Mouse (Mus musculus) MEL (cell line): ENCODE results near the gene Tmem190. TPM values are rescaled to one million over a fixed set of nuclear protein-coding genes. Genes with fewer than 3 reads are reported as not detected.

Experiments
- DNase-seq: peaks from one replicate; pipeline ENCODE4 v3.0.0; 2011; ENCODE audit warnings: low read depth, low spot score
- H3K27ac ChIP-seq: 2 replicates; pipeline ENCODE4 v1.5.1; 2012; ENCODE audit warnings: low read depth, mild to moderate bottlenecking, control low read depth, low read length, moderate library complexity; ENCODE audit not compliant: control insufficient read depth
- H3K27me3 ChIP-seq, 2 experiments: fragments of 150-350 bp in 1 of 2; sonication (generic) in 1 of 2; 2 replicates each; pipeline ENCODE4 v1.6.1; 2012; ENCODE audit warnings: low read length in 2 of 2, mild to moderate bottlenecking in 2 of 2, improper control_type of control experiment in 1 of 2, moderate library complexity in 1 of 2; ENCODE audit not compliant: insufficient read depth in 2 of 2, control insufficient read depth in 1 of 2
- H3K36me3 ChIP-seq, 2 experiments: 2 replicates each; pipeline ENCODE4 v1.6.1; 2012 to 2014; ENCODE audit warnings: low read length in 2 of 2, improper control_type of control experiment in 1 of 2, inconsistent platforms in 1 of 2, mild to moderate bottlenecking in 1 of 2; ENCODE audit not compliant: insufficient read depth in 2 of 2, control insufficient read depth in 1 of 2
- H3K4me1 ChIP-seq, 2 experiments: fragments of 150-350 bp in 1 of 2; sonication (generic) in 1 of 2; 2 replicates each; pipeline ENCODE4 v1.6.1; 2012; ENCODE audit warnings: low read length in 2 of 2, improper control_type of control experiment in 1 of 2, mild to moderate bottlenecking in 1 of 2; ENCODE audit not compliant: insufficient read depth in 2 of 2, control insufficient read depth in 1 of 2
- H3K4me3 ChIP-seq, 2 experiments: fragments of 150-350 bp in 1 of 2; sonication (generic) in 1 of 2; 2 replicates each; pipeline ENCODE4 v1.5.1; 2012; ENCODE audit warnings: low read depth in 2 of 2, low read length in 2 of 2, mild to moderate bottlenecking in 2 of 2, moderate library complexity in 2 of 2, control low read depth in 1 of 2, improper control_type of control experiment in 1 of 2; ENCODE audit not compliant: control insufficient read depth in 1 of 2, insufficient read depth in 1 of 2
- H3K79me2 ChIP-seq: 2 replicates; pipeline ENCODE4 v1.6.1; 2012; ENCODE audit warnings: mild to moderate bottlenecking, low read length, moderate library complexity; ENCODE audit not compliant: control insufficient read depth, poor library complexity, insufficient read depth
- H3K9ac ChIP-seq: 2 replicates; pipeline ENCODE4 v1.6.1; 2012; ENCODE audit warnings: low read depth, mild to moderate bottlenecking, control low read depth, low read length, moderate library complexity; ENCODE audit not compliant: control insufficient read depth, poor library complexity, severe bottlenecking
- H3K9me3 ChIP-seq: fragments of 150-350 bp; sonication (generic); replicated peaks from 2 replicates; pipeline ENCODE4 v1.6.1; 2012; ENCODE audit warnings: mild to moderate bottlenecking, low read length, improper control_type of control experiment, moderate library complexity; ENCODE audit not compliant: insufficient read depth
- CHD1 ChIP-seq: IDR thresholded peaks from 2 replicates; pipeline ENCODE4 v1.6.1; 2012; ENCODE audit warnings: low read depth, mild to moderate bottlenecking, inconsistent platforms, low read length, improper control_type of control experiment
- CTCF ChIP-seq, 3 experiments: IDR thresholded peaks in 2 of 3; conservative IDR thresholded peaks in 1 of 3; 2 replicates each; pipeline ENCODE4 v1.5.1; 2011 to 2012; ENCODE audit warnings: low read length in 3 of 3, low read depth in 2 of 3, mild to moderate bottlenecking in 2 of 3, improper control_type of control experiment in 1 of 3, inconsistent platforms in 1 of 3, mixed read lengths in 1 of 3, moderate library complexity in 1 of 3; ENCODE audit not compliant: control insufficient read depth in 1 of 3, insufficient read depth in 1 of 3, poor library complexity in 1 of 3, severe bottlenecking in 1 of 3
- GABPA ChIP-seq: IDR thresholded peaks from 2 replicates; pipeline ENCODE4 v1.6.1; 2012; ENCODE audit warnings: low read depth, mild to moderate bottlenecking, inconsistent platforms, low read length, improper control_type of control experiment, moderate library complexity
- GATA1 ChIP-seq: IDR thresholded peaks from 2 replicates; pipeline ENCODE4 v1.6.1; 2011; ENCODE audit warnings: low read depth, low read length, improper control_type of control experiment
- HCFC1 ChIP-seq: IDR thresholded peaks from 2 replicates; pipeline ENCODE4 v1.6.1; 2012; ENCODE audit warnings: low read depth, mild to moderate bottlenecking, inconsistent platforms, low read length, improper control_type of control experiment, moderate library complexity
- JUND ChIP-seq: IDR thresholded peaks from 2 replicates; pipeline ENCODE4 v1.6.1; 2011; ENCODE audit warnings: low read depth, mild to moderate bottlenecking, improper control_type of control experiment, low read length
- MAFK ChIP-seq: IDR thresholded peaks from 2 replicates; pipeline ENCODE4 v1.6.1; 2011; ENCODE audit warnings: low read depth, mild to moderate bottlenecking, low read length, improper control_type of control experiment, borderline replicate concordance
- MAX ChIP-seq: IDR thresholded peaks from 2 replicates; pipeline ENCODE4 v1.6.1; 2011; ENCODE audit warnings: low read length, improper control_type of control experiment
- MAZ ChIP-seq: IDR thresholded peaks from 2 replicates; pipeline ENCODE4 v1.6.1; 2012; ENCODE audit warnings: low read depth, mild to moderate bottlenecking, inconsistent platforms, low read length, improper control_type of control experiment
- MXI1 ChIP-seq: IDR thresholded peaks from 2 replicates; pipeline ENCODE4 v1.6.1; 2011; ENCODE audit warnings: mild to moderate bottlenecking, low read depth, low read length, improper control_type of control experiment
- NELFE ChIP-seq: IDR thresholded peaks from 2 replicates; pipeline ENCODE4 v1.6.1; 2011; ENCODE audit warnings: low read depth, low read length, improper control_type of control experiment
- NRF1 ChIP-seq: IDR thresholded peaks from 2 replicates; pipeline ENCODE4 v1.6.1; 2014; ENCODE audit warnings: low read depth, mild to moderate bottlenecking, inconsistent platforms, low read length, improper control_type of control experiment, moderate library complexity; ENCODE audit not compliant: poor library complexity, insufficient read depth, severe bottlenecking
- POLR2A ChIP-seq, 2 experiments: IDR thresholded peaks; 2 replicates each; pipeline ENCODE4 v1.6.1; 2011 to 2012; ENCODE audit warnings: low read length in 2 of 2, mild to moderate bottlenecking in 2 of 2, control low read depth in 1 of 2, improper control_type of control experiment in 1 of 2, low read depth in 1 of 2, moderate library complexity in 1 of 2; ENCODE audit not compliant: control insufficient read depth in 1 of 2, insufficient read depth in 1 of 2, poor library complexity in 1 of 2
- POLR2AphosphoS2 ChIP-seq: IDR thresholded peaks from 2 replicates; pipeline ENCODE4 v1.6.1; 2011; ENCODE audit warnings: low read length, improper control_type of control experiment
- POLR2AphosphoS5 ChIP-seq: IDR thresholded peaks from 2 replicates; pipeline ENCODE4 v1.6.1; 2012; ENCODE audit warnings: low read depth, borderline replicate concordance, mild to moderate bottlenecking, inconsistent platforms, low read length, moderate library complexity, mixed read lengths
- RAD21 ChIP-seq: IDR thresholded peaks from 2 replicates; pipeline ENCODE4 v1.6.1; 2011; ENCODE audit warnings: mild to moderate bottlenecking, low read depth, low read length, improper control_type of control experiment
- RCOR1 ChIP-seq: IDR thresholded peaks from 2 replicates; pipeline ENCODE4 v1.6.1; 2012; ENCODE audit warnings: low read depth, mild to moderate bottlenecking, inconsistent platforms, low read length, improper control_type of control experiment
- SIN3A ChIP-seq: IDR thresholded peaks from 2 replicates; pipeline ENCODE4 v1.6.1; 2012; ENCODE audit warnings: low read length, improper control_type of control experiment, inconsistent platforms
- SMC3 ChIP-seq: IDR thresholded peaks from 2 replicates; pipeline ENCODE4 v1.6.1; 2011; ENCODE audit warnings: low read depth, low read length, improper control_type of control experiment
- TAL1 ChIP-seq: IDR thresholded peaks from 2 replicates; pipeline ENCODE4 v1.6.1; 2012; ENCODE audit warnings: mild to moderate bottlenecking, inconsistent platforms, low read length, moderate library complexity, mixed read lengths
- TBP ChIP-seq: IDR thresholded peaks from 2 replicates; pipeline ENCODE4 v1.8.0; 2011; ENCODE audit warnings: low read depth, low read length, improper control_type of control experiment
- TCF12 ChIP-seq: IDR thresholded peaks from 2 replicates; pipeline ENCODE4 v1.6.1; 2014; ENCODE audit warnings: low read depth, mild to moderate bottlenecking, inconsistent platforms, low read length, improper control_type of control experiment, moderate library complexity
- UBTF ChIP-seq: IDR thresholded peaks from 2 replicates; pipeline ENCODE4 v1.6.1; 2012; ENCODE audit warnings: low read depth, mild to moderate bottlenecking, inconsistent platforms, low read length, improper control_type of control experiment, moderate library complexity, borderline replicate concordance; ENCODE audit not compliant: insufficient read depth
- USF2 ChIP-seq, 2 experiments: IDR thresholded peaks; 2 replicates each; pipeline ENCODE4 v1.6.1; 2011 to 2012; ENCODE audit warnings: improper control_type of control experiment in 2 of 2, low read length in 2 of 2, borderline replicate concordance in 1 of 2, inconsistent platforms in 1 of 2, low read depth in 1 of 2, mild to moderate bottlenecking in 1 of 2; ENCODE audit not compliant: insufficient read depth in 1 of 2
- ZC3H11A ChIP-seq: IDR thresholded peaks from 2 replicates; pipeline ENCODE4 v1.6.1; 2012; ENCODE audit warnings: low read depth, mild to moderate bottlenecking, inconsistent platforms, low read length, improper control_type of control experiment
- ZMIZ1 ChIP-seq: IDR thresholded peaks from 2 replicates; pipeline ENCODE4 v1.6.1; 2012; ENCODE audit warnings: low read depth, mild to moderate bottlenecking, inconsistent platforms, low read length, improper control_type of control experiment, moderate library complexity
- polyA plus RNA-seq, 2 experiments: library from polyadenylated mRNA; stranded (reverse) in 1 of 2; unstranded in 1 of 2; fragments of >175 nt in 1 of 2; fragments of >200 nt in 1 of 2; gene quantifications; 2 replicates each; pipeline versions ENCODE4 v1.2.1 to v1.2.4; 2012; ENCODE audit warnings: low replicate concordance in 2 of 2, low read depth in 1 of 2; ENCODE audit not compliant: insufficient read length in 2 of 2, insufficient read depth in 1 of 2, missing spikeins in 1 of 2
- total RNA-seq: library from RNA; depleted of rRNA; stranded (reverse); fragments of 300-350 nt; gene quantifications from 2 replicates; pipeline ENCODE4 v1.2.3, GENCODE M21; 2012

Gene Tmem190
- total and polyA plus RNA-seq, 3 experiments, result 1.6 TPM; not detected in 2

GRCm38 (mm10) chr7:4751971-4752820 is 30.5 kb upstream of the Tmem190 start:
- Histone ChIP-seq H3K27ac (peak overlapping the region; percentile 33), H3K4me3 (peak overlapping the region; percentile 60 to 94)
- peak; percentile 79 for DNase-seq

GRCm38 (mm10) chr7:4752821-4753570 is 29.7 kb upstream of the Tmem190 start, which contains the start of gene Cox6b2:
TSS of gene Cox6b2 (minus strand) at chr7:4753094.
- no peaks in the 10 kb centered on the region; a peak in 1 of 4 replicates for H3K27me3 ChIP-seq
- peak within 1 kb of the TSS; percentile 65 for H3K9ac ChIP-seq
- no peaks in the 10 kb centered on the region; the same call in 1 of the 2 replicates for H3K79me2 ChIP-seq
- peak within 1 kb of the TSS; percentile 60 to 94 for H3K4me3 ChIP-seq
- H3K9me3 ChIP-seq, result no peaks in the 10 kb centered on the region
- peak; percentile 98 for DNase-seq
- H3K27ac ChIP-seq, result peak within 1 kb of the TSS; percentile 33
- peaks cover 0 to 8% of the 10 kb centered on the region in 2 experiments; a peak in 3 of 4 replicates for H3K4me1 ChIP-seq
- TF ChIP-seq MAZ (no peak), JUND (no peak), POLR2A (IDR thresholded peaks at IDR 0.05; ENCODE audit: control insufficient read depth in 1 of 2, insufficient read depth in 1 of 2, low read depth in 1 of 2, low read length in 2 of 2, poor library complexity in 1 of 2) (peak; percentile 62 to 92; a peak in 3 of 4 replicates), NELFE (peak; percentile 74), POLR2AphosphoS5 (no peak), CHD1 (no peak), MXI1 (peak; percentile 41; the same call in 1 of the 2 replicates), SIN3A (peak; percentile 82), RCOR1 (no peak), TBP (peak; percentile 80), MAX (peak; percentile 78), GATA1 (no peak), SMC3 (no peak), TAL1 (no peak), TCF12 (no peak), RAD21 (no peak), POLR2AphosphoS2 (peak; percentile 84; the same call in 1 of the 2 replicates), MAFK (no peak), USF2 (IDR thresholded peaks at IDR 0.05; ENCODE audit: borderline replicate concordance in 1 of 2, insufficient read depth in 1 of 2, low read depth in 1 of 2, low read length in 2 of 2) (no peak), GABPA (no peak), CTCF (IDR thresholded peaks at IDR 0.05 in 2 of 3, conservative IDR thresholded peaks at IDR 0.05 in 1 of 3; ENCODE audit: control insufficient read depth in 1 of 3, insufficient read depth in 1 of 3, low read depth in 2 of 3, low read length in 3 of 3, poor library complexity in 1 of 3, severe bottlenecking in 1 of 3) (no peak), NRF1 (no peak), UBTF (no peak), ZMIZ1 (peak; percentile 90), ZC3H11A (no peak), HCFC1 (peak; percentile 20; the same call in 1 of the 2 replicates)
- TF ChIP-seq, all 39 proteins: peak for 9
- H3K36me3 ChIP-seq, result no peaks in the 10 kb centered on the region

More at GRCm38 (mm10) chr7:4751971-4752820, 30.5 kb upstream of the Tmem190 start:
- TF ChIP-seq ZMIZ1 (no peak), POLR2AphosphoS5 (peak; percentile 80; the same call in 1 of the 2 replicates)
- Histone ChIP-seq H3K27me3 (no peaks in the 10 kb centered on the region), H3K79me2 (no peaks in the 10 kb centered on the region; the same call in 1 of the 2 replicates), H3K36me3 (no peaks in the 10 kb centered on the region), H3K9me3 (no peaks in the 10 kb centered on the region), H3K9ac (peak overlapping the region; percentile 65), H3K4me1 (peaks cover 0 to 13% of the 10 kb centered on the region in 2 experiments; a peak in 3 of 4 replicates)
